Mouse (Mus musculus) G1E (cell line): ENCODE results near the gene Frat1.

Experiments
- CTCF ChIP-seq: IDR thresholded peaks from 2 replicates; pipeline ENCODE4 v1.5.1; 2012; ENCODE audit warnings: low read depth, low read length, inconsistent platforms, mixed read lengths
- GATA2 ChIP-seq: IDR thresholded peaks from 2 replicates; pipeline ENCODE4 v1.6.1; 2012; ENCODE audit warnings: low read depth, low read length, inconsistent platforms, borderline replicate concordance
- TAL1 ChIP-seq: conservative IDR thresholded peaks from 2 replicates; pipeline ENCODE4 v1.6.1; 2012; ENCODE audit warnings: low read depth, low read length, inconsistent platforms, mixed read lengths

DNA sequence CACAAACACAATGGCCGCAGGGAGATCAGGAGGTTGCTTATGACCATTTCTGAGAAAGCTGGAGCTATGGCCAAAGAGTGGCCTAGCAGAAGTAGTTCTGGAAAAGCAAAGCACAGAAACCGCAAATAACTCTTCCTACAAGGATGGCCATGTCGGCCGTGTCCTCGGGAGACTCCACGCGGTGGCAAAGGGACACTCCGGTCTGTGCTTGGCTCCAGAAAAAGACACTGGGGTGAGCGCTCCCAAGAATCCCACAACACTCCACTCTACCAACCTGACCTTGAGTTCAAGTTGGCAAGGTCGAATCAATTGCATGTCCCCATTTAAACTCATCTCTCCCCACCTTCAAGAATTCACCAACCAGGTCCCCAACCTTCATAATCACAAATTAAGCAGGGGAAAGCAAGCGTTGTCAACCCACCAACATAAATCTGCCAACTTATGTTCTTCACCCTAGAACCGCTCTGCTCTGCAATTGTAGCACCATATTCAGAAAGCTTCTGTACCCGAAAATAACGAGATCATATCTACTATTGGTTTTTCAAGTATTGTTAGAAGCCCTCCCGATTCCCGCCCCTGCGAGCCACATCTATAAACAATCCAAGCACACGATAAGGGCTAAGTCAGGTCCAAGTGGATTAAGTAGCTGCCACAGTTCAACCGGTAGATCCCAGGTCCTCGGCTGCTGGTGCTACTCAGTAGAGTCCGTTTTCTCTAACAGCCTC, 16.8 kb downstream of the Frat1 start:
- TF ChIP-seq CTCF: no peak
- TF ChIP-seq TAL1: no peak
- no peak for TF ChIP-seq GATA2
